Mouse (Mus musculus) heart, embryonic 10.5 days (tissue): ENCODE measurements at regions not wholly inside any gene's neighbourhood (a gene's known extent, or its start where the extent isn't known, plus 50 kb on each side); places are given as distances from the start of the nearest gene placed in this dataset.

ENCODE experiments used
- DNase-seq: peaks from one replicate; pipeline ENCODE4 v3.0.0-alpha.2; 2017; ENCODE audit warnings: low spot score
- H3K27ac ChIP-seq: fragments of 300-500 bp; sonication (generic); 2 replicates; pipeline ENCODE4 v1.5.1; 2016; ENCODE audit warnings: mild to moderate bottlenecking
- H3K27me3 ChIP-seq: fragments of 300-500 bp; sonication (generic); 2 replicates; pipeline ENCODE4 v1.6.1; 2016; ENCODE audit warnings: mild to moderate bottlenecking; ENCODE audit not compliant: poor library complexity, insufficient read depth, severe bottlenecking
- H3K36me3 ChIP-seq: fragments of 300-500 bp; sonication (generic); 2 replicates; pipeline ENCODE4 v1.6.1; 2016; ENCODE audit warnings: mild to moderate bottlenecking, moderate library complexity
- H3K4me1 ChIP-seq: fragments of 300-500 bp; sonication (generic); 2 replicates; pipeline ENCODE4 v1.6.1; 2016; ENCODE audit warnings: mild to moderate bottlenecking
- H3K4me3 ChIP-seq: fragments of 300-500 bp; sonication (generic); 2 replicates; pipeline ENCODE4 v1.5.1; 2016; ENCODE audit warnings: mild to moderate bottlenecking, moderate library complexity
- H3K9me3 ChIP-seq: fragments of 300-500 bp; sonication (generic); 2 replicates; pipeline ENCODE4 v1.6.1; 2016; ENCODE audit warnings: mild to moderate bottlenecking, moderate library complexity
- WGBS: fragments of 180-500 bp; shearing (Covaris S2); methylation state at CpG from one replicate; pipeline ENCODE4 v1.1.7; 2016; 5-methylcytosine and 5-hydroxymethylcytosine counted together

- WGBS, result 85% methylated on average over 12 of the region's 12 CpGs
Observed at GRCm38 (mm10) chr5:96940170-96941086, 57.1 kb upstream of the Bmp2k start.

GRCm38 (mm10) chr5:96941087-96941468, 56.4 kb upstream of the Bmp2k start:
- Histone ChIP-seq H3K27ac (no peak overlapping the region), H3K27me3 (no peaks in the 10 kb centered on the region), H3K9me3 (no peaks in the 10 kb centered on the region), H3K36me3 (no peaks in the 10 kb centered on the region), H3K4me3 (no peak overlapping the region), H3K4me1 (peaks cover 5% of the 10 kb centered on the region; the same call in 1 of the 2 replicates)
- no peak for DNase-seq
- WGBS, result 54% methylated on average over 7 of the region's 7 CpGs

More at GRCm38 (mm10) chr5:96940170-96941086, 57.1 kb upstream of the Bmp2k start:
- Histone ChIP-seq H3K4me3 (no peak overlapping the region), H3K4me1 (peaks cover 5% of the 10 kb centered on the region; the same call in 1 of the 2 replicates), H3K27ac (no peak overlapping the region; the same call in 1 of the 2 replicates), H3K36me3 (no peaks in the 10 kb centered on the region), H3K9me3 (no peaks in the 10 kb centered on the region), H3K27me3 (no peaks in the 10 kb centered on the region)
- no peak for DNase-seq

DNA sequence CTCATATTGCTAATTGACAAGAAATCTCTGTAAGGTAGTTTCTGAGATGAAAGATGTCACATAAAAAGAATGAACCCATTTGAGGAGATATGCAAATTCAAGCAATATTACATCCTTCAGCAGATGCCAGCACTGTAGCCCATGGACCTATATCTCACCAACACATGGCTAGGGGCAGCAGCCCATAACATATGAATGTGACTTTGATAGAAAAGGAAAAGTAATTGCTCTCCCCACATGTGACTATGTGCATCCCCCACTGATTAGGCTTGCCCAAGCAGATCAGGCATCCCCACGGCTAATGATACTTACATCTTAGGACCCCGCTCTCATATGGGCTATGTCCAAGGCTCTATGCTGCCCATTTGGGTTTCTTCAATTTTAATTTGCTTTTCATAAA, 56.0 kb upstream of the Bmp2k start:
- no peaks in the 10 kb centered on the region for H3K9me3 ChIP-seq
- H3K36me3 ChIP-seq, result no peaks in the 10 kb centered on the region
- 85% methylated on average over 2 of the region's 2 CpGs for WGBS
- peaks cover 5% of the 10 kb centered on the region; the same call in 1 of the 2 replicates for H3K4me1 ChIP-seq
- no peaks in the 10 kb centered on the region for H3K27me3 ChIP-seq
- DNase-seq, result no peak
- H3K4me3 ChIP-seq, result no peak overlapping the region
- H3K27ac ChIP-seq, result no peak overlapping the region
